Mouse (Mus musculus): ENCODE measurements around the gene Gm9844.

GRCm38 (mm10) chr7:24892125-24892583, 30.1 kb downstream of the Gm9844 start:
- no peak for TF ChIP-seq CTCF (IDR thresholded peaks at IDR 0.05; ENCODE audit: borderline replicate concordance, extremely low read depth, insufficient read depth, insufficient read length)
- no peak for TF ChIP-seq POLR2A (IDR thresholded peaks at IDR 0.05; ENCODE audit: borderline replicate concordance, extremely low read depth, insufficient read depth, insufficient read length, poor library complexity, severe bottlenecking)
